Mouse (Mus musculus) cerebellum, adult 2 months (tissue): Measurements from ENCODE around the gene Arhgap19. TPM values are rescaled to one million over a fixed set of nuclear protein-coding genes. Genes with fewer than 3 reads are reported as not detected.

Source experiments
- DNase-seq, 2 experiments: peaks; one replicate each; pipeline ENCODE4 v3.0.0; 2021
- H3K27ac ChIP-seq: fragments of 200-500 bp; 2 replicates; pipeline ENCODE4 v1.5.1; 2012; ENCODE audit warnings: low read length, control low read depth, inconsistent platforms; ENCODE audit not compliant: insufficient read depth
- H3K27me3 ChIP-seq: fragments of 200-500 bp; 2 replicates; pipeline ENCODE4 v1.6.1; 2012; ENCODE audit warnings: inconsistent platforms, mild to moderate bottlenecking, low read length, moderate library complexity; ENCODE audit not compliant: control insufficient read depth, insufficient read depth
- H3K4me1 ChIP-seq: fragments of 200-500 bp; 2 replicates; pipeline ENCODE4 v1.6.1; 2011; ENCODE audit warnings: low read length; ENCODE audit not compliant: control insufficient read depth, insufficient read depth
- H3K4me3 ChIP-seq: fragments of 200-500 bp; replicated peaks from 2 replicates; pipeline ENCODE3; 2011; ENCODE audit warnings: mild to moderate bottlenecking, low read depth, low read length, control low read depth; ENCODE audit not compliant: insufficient read depth
- CTCF ChIP-seq: fragments of 200-500 bp; IDR thresholded peaks from 2 replicates; pipeline ENCODE4 v1.5.1; 2011; ENCODE audit warnings: low read depth, mild to moderate bottlenecking, control low read depth, low read length, moderate library complexity, borderline replicate concordance; ENCODE audit not compliant: insufficient read depth
- POLR2A ChIP-seq: fragments of 200-500 bp; IDR thresholded peaks from 2 replicates; pipeline ENCODE4 v1.6.1; 2011; ENCODE audit warnings: low read length, control low read depth, borderline replicate concordance; ENCODE audit not compliant: insufficient read depth
- WGBS: fragments of 180-500 bp; shearing (Covaris S2); methylation state at CpG from one replicate; pipeline ENCODE4 v1.1.7; 2018; 5-methylcytosine and 5-hydroxymethylcytosine counted together
- polyA plus RNA-seq: library from polyadenylated mRNA; depleted of rRNA; stranded (reverse); fragments of >200 nt; gene quantifications from 2 replicates; pipeline ENCODE4 v1.2.3, GENCODE M21; 2012

The Arhgap19 gene
- polyA plus RNA-seq, 1 experiment, result 2.4 TPM

- TF ChIP-seq CTCF (no peak), POLR2A (no peak)
- H3K27me3 ChIP-seq, result no peaks in the 10 kb centered on the region
- no peak overlapping the region for H3K27ac ChIP-seq
- under 1% methylated on average over 26 of the region's 26 CpGs for WGBS
- no peaks in the 10 kb centered on the region for H3K4me1 ChIP-seq
- H3K4me3 ChIP-seq, result peak overlapping the region; percentile 63
- no peak for DNase-seq
These were observed 683 bp downstream of the Arhgap19 start for GRCm38 (mm10) chr19:41800986-41801741.

GRCm38 (mm10) chr19:41800451-41800850 is 1.4 kb downstream of the Arhgap19 start:
- TF ChIP-seq CTCF (no peak), POLR2A (no peak)
- 32% methylated on average over 6 of the region's 6 CpGs for WGBS
- Histone ChIP-seq H3K27ac (no peak overlapping the region), H3K27me3 (no peaks in the 10 kb centered on the region), H3K4me1 (no peaks in the 10 kb centered on the region), H3K4me3 (no peak overlapping the region)
- DNase-seq, result no peak

- 96% methylated on average over 6 of the region's 6 CpGs for WGBS
- no peaks in the 10 kb centered on the region for H3K4me1 ChIP-seq
- H3K27me3 ChIP-seq, result no peaks in the 10 kb centered on the region
- no peak overlapping the region for H3K27ac ChIP-seq
- no peak overlapping the region for H3K4me3 ChIP-seq
- no peak for DNase-seq
- TF ChIP-seq POLR2A (no peak), CTCF (no peak)
These were observed 4.3 kb downstream of the Arhgap19 start for GRCm38 (mm10) chr19:41797536-41797935.

- no peak for TF ChIP-seq POLR2A
- TF ChIP-seq CTCF, result no peak
- Histone ChIP-seq H3K4me1 (no peaks in the 10 kb centered on the region), H3K4me3 (no peak overlapping the region), H3K27ac (no peak overlapping the region), H3K27me3 (no peaks in the 10 kb centered on the region)
- DNase-seq, result no peak
- WGBS, result 87% methylated on average over 12 of the region's 12 CpGs
These were observed 5.0 kb downstream of the Arhgap19 start for GRCm38 (mm10) chr19:41796789-41797327.

GRCm38 (mm10) chr19:41796148-41796760 is 5.6 kb downstream of the Arhgap19 start:
- no peak overlapping the region for H3K4me3 ChIP-seq
- WGBS, result 38% methylated on average over 3 of the region's 3 CpGs
- no peaks in the 10 kb centered on the region for H3K4me1 ChIP-seq
- no peak for DNase-seq
- H3K27ac ChIP-seq, result no peak overlapping the region
- no peaks in the 10 kb centered on the region for H3K27me3 ChIP-seq
- TF ChIP-seq POLR2A (no peak), CTCF (no peak)

- Histone ChIP-seq H3K4me3 (no peak overlapping the region), H3K27me3 (no peaks in the 10 kb centered on the region), H3K4me1 (no peaks in the 10 kb centered on the region), H3K27ac (no peak overlapping the region)
- WGBS, result 88% methylated on average over 6 of the region's 6 CpGs
- DNase-seq, result no peak
- TF ChIP-seq POLR2A, result no peak
- no peak for TF ChIP-seq CTCF
These were observed 6.9 kb downstream of the Arhgap19 start for GRCm38 (mm10) chr19:41794901-41795300.

GRCm38 (mm10) chr19:41794017-41794416 is 7.8 kb downstream of the Arhgap19 start:
- no peak overlapping the region for H3K27ac ChIP-seq
- DNase-seq, result no peak
- H3K4me3 ChIP-seq, result no peak overlapping the region
- TF ChIP-seq POLR2A (no peak), CTCF (no peak)
- H3K4me1 ChIP-seq, result no peaks in the 10 kb centered on the region
- H3K27me3 ChIP-seq, result no peaks in the 10 kb centered on the region
